Mouse (Mus musculus) cerebellum, adult 2 months (tissue): ENCODE measurements around the gene Gzmd. TPM values are rescaled to one million over a fixed set of nuclear protein-coding genes. Genes with fewer than 3 reads are reported as not detected.
"Not testable (repeated sequence)": the region's sequence is repeated elsewhere in the genome, so short reads cannot be mapped to it uniquely, and the experiment has no call there.

Experiments used
- DNase-seq, 2 experiments: peaks; one replicate each; pipeline ENCODE4 v3.0.0; 2021
- H3K27ac ChIP-seq: fragments of 200-500 bp; 2 replicates; pipeline ENCODE4 v1.5.1; 2012; ENCODE audit warnings: low read length, control low read depth, inconsistent platforms; ENCODE audit not compliant: insufficient read depth
- H3K27me3 ChIP-seq: fragments of 200-500 bp; 2 replicates; pipeline ENCODE4 v1.6.1; 2012; ENCODE audit warnings: inconsistent platforms, mild to moderate bottlenecking, low read length, moderate library complexity; ENCODE audit not compliant: control insufficient read depth, insufficient read depth
- H3K4me1 ChIP-seq: fragments of 200-500 bp; 2 replicates; pipeline ENCODE4 v1.6.1; 2011; ENCODE audit warnings: low read length; ENCODE audit not compliant: control insufficient read depth, insufficient read depth
- H3K4me3 ChIP-seq: fragments of 200-500 bp; replicated peaks from 2 replicates; pipeline ENCODE3; 2011; ENCODE audit warnings: mild to moderate bottlenecking, low read depth, low read length, control low read depth; ENCODE audit not compliant: insufficient read depth
- CTCF ChIP-seq: fragments of 200-500 bp; IDR thresholded peaks from 2 replicates; pipeline ENCODE4 v1.5.1; 2011; ENCODE audit warnings: low read depth, mild to moderate bottlenecking, control low read depth, low read length, moderate library complexity, borderline replicate concordance; ENCODE audit not compliant: insufficient read depth
- POLR2A ChIP-seq: fragments of 200-500 bp; IDR thresholded peaks from 2 replicates; pipeline ENCODE4 v1.6.1; 2011; ENCODE audit warnings: low read length, control low read depth, borderline replicate concordance; ENCODE audit not compliant: insufficient read depth
- WGBS: fragments of 180-500 bp; shearing (Covaris S2); methylation state at CpG from one replicate; pipeline ENCODE4 v1.1.7; 2018; 5-methylcytosine and 5-hydroxymethylcytosine counted together
- polyA plus RNA-seq: library from polyadenylated mRNA; depleted of rRNA; stranded (reverse); fragments of >200 nt; gene quantifications from 2 replicates; pipeline ENCODE4 v1.2.3, GENCODE M21; 2012

The Gzmd gene
- polyA plus RNA-seq, 1 experiment, result not detected

DNA sequence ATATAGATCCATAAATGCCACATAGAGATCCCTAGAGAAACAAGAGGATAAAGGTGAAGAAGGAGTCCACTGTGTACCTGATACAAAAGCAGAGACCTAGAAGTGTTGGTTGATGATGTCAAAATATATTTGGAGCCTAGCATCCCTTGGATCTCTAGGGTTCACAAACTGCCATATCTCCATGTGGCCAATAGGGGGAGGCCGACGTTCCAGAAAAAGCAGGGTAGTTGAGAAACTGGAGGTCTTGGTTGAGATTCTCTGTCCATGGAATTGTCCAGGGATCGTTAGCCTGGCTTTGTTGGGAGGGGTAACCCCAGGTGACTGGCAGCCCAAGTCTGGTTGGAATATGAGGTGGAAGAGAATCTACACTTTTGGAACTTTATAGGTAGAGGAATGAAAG lies 4.1 kb downstream of the Gzmd start:
- TF ChIP-seq POLR2A (no peak), CTCF (no peak)
- WGBS, result 51% methylated on average over 3 of the region's 3 CpGs
- H3K4me1 ChIP-seq, result no peaks in the 10 kb centered on the region
- H3K27me3 ChIP-seq, result no peaks in the 10 kb centered on the region
- no peak for DNase-seq
- no peak overlapping the region for H3K27ac ChIP-seq
- H3K4me3 ChIP-seq, result no peak overlapping the region

DNA sequence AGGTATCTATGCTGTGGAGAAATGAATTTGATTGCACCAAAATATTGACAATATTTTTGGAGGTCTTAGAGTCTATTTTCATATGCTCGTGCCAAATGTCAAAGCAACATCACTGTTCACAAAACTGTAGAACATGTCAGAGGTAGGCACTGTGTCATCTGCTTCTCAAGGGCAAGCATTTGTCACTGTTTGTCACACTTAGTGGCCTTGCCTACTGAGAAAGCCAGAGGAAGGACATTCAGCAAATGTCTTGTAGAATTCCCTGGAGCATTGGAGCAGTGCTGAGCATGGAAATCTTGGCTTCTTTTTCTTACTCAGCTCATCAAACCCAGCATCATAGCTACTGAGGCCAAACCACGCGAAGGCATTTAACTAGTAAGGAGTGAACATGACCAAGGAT lies 8.9 kb downstream of the Gzmd start:
- TF ChIP-seq POLR2A, result no peak
- TF ChIP-seq CTCF, result no peak
- no peaks in the 10 kb centered on the region for H3K4me1 ChIP-seq
- DNase-seq, result no peak
- no peak overlapping the region for H3K27ac ChIP-seq
- no peak overlapping the region for H3K4me3 ChIP-seq
- H3K27me3 ChIP-seq, result no peaks in the 10 kb centered on the region
- 69% methylated on average over 3 of the region's 3 CpGs for WGBS

DNA sequence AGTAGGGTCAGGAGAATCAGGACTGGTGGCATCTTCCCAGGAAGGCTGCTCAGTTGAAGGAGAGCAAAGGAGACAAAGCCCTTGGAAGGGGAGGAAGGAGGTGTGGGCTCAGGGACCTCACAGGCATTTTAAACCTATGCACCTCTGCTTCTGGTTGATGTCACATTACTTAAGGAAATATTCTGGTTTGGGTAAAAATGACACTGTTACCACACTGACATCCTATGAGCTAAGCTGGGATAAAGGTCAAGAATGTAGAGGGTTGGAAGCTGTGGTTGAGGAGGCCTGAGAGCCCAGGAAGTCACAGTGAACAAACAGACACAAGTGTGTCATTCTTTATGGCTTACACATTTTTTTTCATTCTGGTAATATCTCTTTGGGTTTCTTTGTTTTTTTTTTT lies 11.9 kb downstream of the Gzmd start, which contains the start of gene Gzme:
Gene Gzme, minus strand, starts transcription at position 101 of the 400 bp plus-strand sequence.
- no peak for TF ChIP-seq POLR2A
- TF ChIP-seq CTCF, result no peak
- no peak within 1 kb of the TSS for H3K4me3 ChIP-seq
- DNase-seq, result no peak
- H3K4me1 ChIP-seq, result no peaks in the 10 kb centered on the region
- no peak within 1 kb of the TSS for H3K27ac ChIP-seq
- H3K27me3 ChIP-seq, result no peaks in the 10 kb centered on the region

DNA sequence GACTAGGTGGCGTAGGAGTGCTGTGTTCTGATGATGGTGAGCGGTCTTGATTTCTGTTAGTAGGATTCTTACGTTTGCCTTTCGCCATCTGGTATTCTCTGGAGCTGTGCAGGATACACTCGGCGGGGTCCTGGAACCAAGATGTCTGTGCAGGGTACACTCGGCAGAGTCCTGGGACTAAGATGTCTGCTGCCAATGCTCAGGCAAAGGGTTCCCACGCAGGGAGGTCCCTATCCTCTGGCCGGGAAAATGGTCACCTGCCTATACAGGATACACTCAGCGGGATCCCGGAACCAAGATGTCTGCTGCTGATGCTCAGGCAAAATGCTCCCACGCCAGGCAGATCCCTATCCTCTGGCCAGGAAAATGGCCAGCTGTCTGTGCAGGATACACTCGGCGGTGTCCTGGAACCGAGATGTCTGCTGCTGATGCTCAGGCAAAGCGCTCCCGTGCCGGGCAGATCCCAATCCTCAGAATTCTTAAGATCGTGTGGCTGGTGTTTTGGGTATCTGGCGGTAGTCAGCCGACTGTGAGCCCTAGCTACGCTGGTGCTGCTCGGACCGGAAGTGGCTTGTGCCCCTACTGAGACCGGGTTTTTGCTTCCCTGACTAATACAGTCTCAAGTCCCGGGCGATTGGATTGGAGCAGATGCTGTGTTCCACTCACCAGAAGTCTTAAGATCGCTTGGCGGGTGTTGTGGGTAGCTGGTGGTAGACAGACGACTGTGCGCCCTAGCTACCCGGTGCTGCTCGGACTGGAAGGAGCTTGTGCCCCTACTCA lies 16.7 kb downstream of the Gzmd start:
- 91% methylated on average over 33 of the region's 33 CpGs for WGBS
- DNase-seq, H3K27ac ChIP-seq, H3K4me1 ChIP-seq, H3K4me3 ChIP-seq, H3K27me3 ChIP-seq: not testable (repeated sequence)

DNA sequence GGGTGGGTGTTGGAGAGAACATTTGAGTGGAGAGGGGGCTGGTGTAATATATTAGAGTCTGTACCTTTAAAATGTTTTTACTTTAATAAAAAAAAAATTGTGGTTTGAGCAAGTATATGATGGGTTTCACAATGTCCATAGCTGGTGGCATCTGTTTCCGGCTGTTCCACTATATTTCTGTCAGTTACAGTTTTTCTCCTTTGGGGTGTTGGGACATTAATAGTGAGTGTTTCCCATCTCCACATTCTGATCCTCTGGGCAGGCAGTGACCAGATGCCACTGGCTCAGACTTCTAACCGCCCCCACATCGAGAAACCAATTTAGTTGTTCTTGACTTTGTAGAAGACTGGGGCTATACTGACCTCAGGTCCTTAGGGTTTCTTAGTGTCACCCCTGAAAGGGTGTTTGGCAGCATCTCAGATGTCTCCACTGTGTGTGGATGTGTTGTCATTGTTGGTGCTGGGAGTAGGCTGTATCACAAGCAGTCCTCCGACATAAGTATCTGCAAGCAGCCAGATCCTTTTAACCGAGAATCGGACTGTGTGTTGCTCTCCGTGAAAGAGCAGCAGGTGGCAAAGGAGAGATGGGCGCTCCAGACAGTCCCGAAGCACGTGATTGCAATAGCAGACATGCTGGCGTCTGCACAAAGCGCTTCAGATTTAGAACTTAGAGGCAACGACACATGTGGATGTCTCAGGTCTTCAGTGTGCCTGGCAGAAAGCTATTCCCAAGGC lies 26.8 kb downstream of the Gzmd start:
- Histone ChIP-seq H3K27ac (no peak overlapping the region), H3K4me3 (no peak overlapping the region), H3K27me3 (no peaks in the 10 kb centered on the region; the same call in 1 of the 2 replicates), H3K4me1 (no peaks in the 10 kb centered on the region)
- DNase-seq, result no peak
- WGBS, result 53% methylated on average over 13 of the region's 13 CpGs
- TF ChIP-seq POLR2A (no peak), CTCF (no peak)

DNA sequence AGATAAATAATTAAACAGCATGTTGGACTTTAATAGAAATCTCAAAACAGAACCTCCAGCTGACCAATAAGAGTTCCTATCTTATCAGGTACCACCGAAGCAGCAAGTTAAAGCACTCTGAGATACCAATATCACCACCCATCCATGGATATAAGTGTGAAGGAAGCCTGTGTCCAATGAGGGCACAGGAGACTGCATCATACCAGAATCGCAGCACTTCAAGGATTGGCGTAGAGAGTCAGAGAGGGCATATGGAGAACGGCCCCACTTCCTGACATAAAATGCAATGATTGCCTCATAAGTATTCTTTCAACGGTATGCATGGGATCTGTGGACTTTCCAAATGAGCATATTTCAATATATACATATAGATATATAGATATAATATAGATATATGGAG lies 27.4 kb downstream of the Gzmd start:
- no peak for TF ChIP-seq POLR2A
- TF ChIP-seq CTCF, result no peak
- no peak for DNase-seq
- 92% methylated on average over 5 of the region's 5 CpGs for WGBS
- Histone ChIP-seq H3K4me1 (no peaks in the 10 kb centered on the region), H3K27me3 (no peaks in the 10 kb centered on the region; the same call in 1 of the 2 replicates), H3K27ac (no peak overlapping the region), H3K4me3 (no peak overlapping the region)

DNA sequence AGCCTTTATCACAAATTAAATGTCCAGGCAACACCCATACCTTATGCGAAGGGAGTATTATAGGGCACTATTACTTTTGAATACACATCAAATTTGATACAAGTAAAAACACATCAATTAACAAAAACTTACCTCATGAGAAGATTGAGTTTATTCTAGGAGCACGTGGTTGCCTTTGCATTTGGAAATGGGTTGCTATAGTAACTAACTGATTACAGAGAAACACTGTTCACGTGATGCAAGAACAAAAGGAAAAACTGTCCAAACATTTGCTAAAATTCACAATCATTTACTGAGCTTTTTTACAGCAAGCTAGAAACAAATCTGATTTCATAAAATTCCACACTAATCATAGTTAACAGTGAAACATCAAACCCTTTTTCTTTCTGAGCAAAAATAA lies 29.0 kb downstream of the Gzmd start:
- 81% methylated on average over 3 of the region's 3 CpGs for WGBS
- Histone ChIP-seq H3K27ac (no peak overlapping the region), H3K4me3 (no peak overlapping the region), H3K27me3 (no peaks in the 10 kb centered on the region), H3K4me1 (no peaks in the 10 kb centered on the region)
- DNase-seq, result no peak
- no peak for TF ChIP-seq POLR2A
- no peak for TF ChIP-seq CTCF

DNA sequence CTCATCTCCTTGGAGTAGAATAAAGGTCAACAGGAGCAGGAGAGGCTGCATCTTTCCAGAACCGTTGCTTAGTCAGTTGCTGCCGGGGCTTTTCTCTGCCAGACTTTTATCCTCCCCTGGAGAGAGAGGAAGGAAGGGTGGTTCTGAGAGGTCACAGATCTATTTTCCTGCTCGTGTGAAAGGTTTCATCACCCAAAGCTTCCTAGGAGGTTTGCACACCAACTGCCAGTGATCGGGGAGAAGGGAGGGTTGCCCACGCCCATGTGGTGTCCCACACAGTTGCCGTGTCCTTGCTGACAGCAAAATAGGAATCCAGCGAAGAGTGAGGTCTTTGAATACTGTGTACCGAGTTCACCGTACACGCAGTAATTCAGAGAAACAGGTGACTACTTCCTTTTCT lies 30.0 kb downstream of the Gzmd start, which contains the start of gene Ctsg:
Gene Ctsg, minus strand, starts transcription at position 189 of the 400 bp plus-strand sequence.
- Histone ChIP-seq H3K4me3 (no peak within 1 kb of the TSS), H3K4me1 (no peaks in the 10 kb centered on the region), H3K27me3 (no peaks in the 10 kb centered on the region), H3K27ac (no peak within 1 kb of the TSS)
- 72% methylated on average over 10 of the region's 10 CpGs for WGBS
- no peak for DNase-seq
- TF ChIP-seq POLR2A (no peak), CTCF (no peak)
